Mouse (Mus musculus): ENCODE data around the gene Fcor.

Fcor gene

GRCm38 (mm10) chr8:3674671-3675070 lies 2.5 kb upstream of the Fcor start:
- no peak for DNase-seq (ENCODE audit: low read depth, low spot score)

GRCm38 (mm10) chr8:3670388-3670787 lies 1.8 kb downstream of the Fcor start:
- no peak for DNase-seq (ENCODE audit: low read depth, low spot score)

GRCm38 (mm10) chr8:3665507-3665906 lies 6.7 kb downstream of the Fcor start, which contains the start of gene Mcemp1:
Gene Mcemp1, plus strand, starts transcription at chr8:3665754.
- DNase-seq (ENCODE audit: low read depth, low spot score) = no peak

- DNase-seq (ENCODE audit: low read depth, low spot score) = no peak
These were observed 7.8 kb downstream of the Fcor start for GRCm38 (mm10) chr8:3664405-3664804.

GRCm38 (mm10) chr8:3660889-3661288 lies 11.3 kb downstream of the Fcor start:
- no peak for DNase-seq (ENCODE audit: low read depth, low spot score)

GRCm38 (mm10) chr8:3656725-3657381 lies 15.3 kb downstream of the Fcor start:
- DNase-seq (ENCODE audit: low read depth, low spot score) = no peak

- no peak for DNase-seq (ENCODE audit: low read depth, low spot score)
These were observed 16.6 kb downstream of the Fcor start, which contains the start of gene Retn for GRCm38 (mm10) chr8:3655526-3655925. Gene Retn, plus strand, starts transcription at chr8:3655770.

GRCm38 (mm10) chr8:3654726-3655508 lies 17.2 kb downstream of the Fcor start:
- DNase-seq (ENCODE audit: low read depth, low spot score) = no peak

GRCm38 (mm10) chr8:3652845-3653244 lies 19.3 kb downstream of the Fcor start:
- no peak for DNase-seq (ENCODE audit: low read depth, low spot score)

GRCm38 (mm10) chr8:3648990-3649389 lies 23.2 kb downstream of the Fcor start:
- no peak for DNase-seq (ENCODE audit: low read depth, low spot score)

- no peak for DNase-seq (ENCODE audit: low read depth, low spot score)
These were observed 23.9 kb downstream of the Fcor start for GRCm38 (mm10) chr8:3648268-3648667.

- DNase-seq (ENCODE audit: low read depth, low spot score) = no peak
These were observed 24.6 kb downstream of the Fcor start for GRCm38 (mm10) chr8:3647561-3647960.

- no peak for DNase-seq (ENCODE audit: low read depth, low spot score)
These were observed 25.2 kb downstream of the Fcor start for GRCm38 (mm10) chr8:3646824-3647531.

- peak; percentile 78 for DNase-seq (ENCODE audit: low read depth, low spot score)
These were observed 26.4 kb downstream of the Fcor start for GRCm38 (mm10) chr8:3645804-3646203.

GRCm38 (mm10) chr8:3631478-3631875 lies 40.7 kb downstream of the Fcor start:
- DNase-seq (ENCODE audit: low read depth, low spot score) = peak; percentile 75

GRCm38 (mm10) chr8:3630647-3631477 lies 41.3 kb downstream of the Fcor start, which contains the start of gene Stxbp2:
Gene Stxbp2, plus strand, starts transcription at chr8:3630955.
- peak; percentile 91 for DNase-seq (ENCODE audit: low read depth, low spot score)

- DNase-seq (ENCODE audit: low read depth, low spot score) = peak; percentile 75
These were observed 44.1 kb downstream of the Fcor start for GRCm38 (mm10) chr8:3628014-3628413.

- DNase-seq (ENCODE audit: low read depth, low spot score) = no peak
These were observed 45.2 kb downstream of the Fcor start for GRCm38 (mm10) chr8:3626971-3627370.

GRCm38 (mm10) chr8:3625445-3625844 lies 46.7 kb downstream of the Fcor start, which contains the start of gene Pcp2:
Gene Pcp2, minus strand, starts transcription at chr8:3625545.
- no peak for DNase-seq (ENCODE audit: low read depth, low spot score)

- no peak for DNase-seq (ENCODE audit: low read depth, low spot score)
These were observed 50.0 kb downstream of the Fcor start for GRCm38 (mm10) chr8:3622119-3622518.

Data from A20 (cell line).